Mouse (Mus musculus) cerebellum, adult 2 months (tissue): ENCODE data around the gene Invs. TPM values are rescaled to one million over a fixed set of nuclear protein-coding genes. Genes with fewer than 3 reads are reported as not detected.

Experiments used
- DNase-seq, 2 experiments: peaks; one replicate each; pipeline ENCODE4 v3.0.0; 2021
- H3K27ac ChIP-seq: fragments of 200-500 bp; 2 replicates; pipeline ENCODE4 v1.5.1; 2012; ENCODE audit warnings: low read length, control low read depth, inconsistent platforms; ENCODE audit not compliant: insufficient read depth
- H3K27me3 ChIP-seq: fragments of 200-500 bp; 2 replicates; pipeline ENCODE4 v1.6.1; 2012; ENCODE audit warnings: inconsistent platforms, mild to moderate bottlenecking, low read length, moderate library complexity; ENCODE audit not compliant: control insufficient read depth, insufficient read depth
- H3K4me1 ChIP-seq: fragments of 200-500 bp; 2 replicates; pipeline ENCODE4 v1.6.1; 2011; ENCODE audit warnings: low read length; ENCODE audit not compliant: control insufficient read depth, insufficient read depth
- H3K4me3 ChIP-seq: fragments of 200-500 bp; replicated peaks from 2 replicates; pipeline ENCODE3; 2011; ENCODE audit warnings: mild to moderate bottlenecking, low read depth, low read length, control low read depth; ENCODE audit not compliant: insufficient read depth
- CTCF ChIP-seq: fragments of 200-500 bp; IDR thresholded peaks from 2 replicates; pipeline ENCODE4 v1.5.1; 2011; ENCODE audit warnings: low read depth, mild to moderate bottlenecking, control low read depth, low read length, moderate library complexity, borderline replicate concordance; ENCODE audit not compliant: insufficient read depth
- POLR2A ChIP-seq: fragments of 200-500 bp; IDR thresholded peaks from 2 replicates; pipeline ENCODE4 v1.6.1; 2011; ENCODE audit warnings: low read length, control low read depth, borderline replicate concordance; ENCODE audit not compliant: insufficient read depth
- WGBS: fragments of 180-500 bp; shearing (Covaris S2); methylation state at CpG from one replicate; pipeline ENCODE4 v1.1.7; 2018; 5-methylcytosine and 5-hydroxymethylcytosine counted together
- polyA plus RNA-seq: library from polyadenylated mRNA; depleted of rRNA; stranded (reverse); fragments of >200 nt; gene quantifications from 2 replicates; pipeline ENCODE4 v1.2.3, GENCODE M21; 2012

The Invs gene
- polyA plus RNA-seq, 1 experiment: 7.0 TPM

DNA sequence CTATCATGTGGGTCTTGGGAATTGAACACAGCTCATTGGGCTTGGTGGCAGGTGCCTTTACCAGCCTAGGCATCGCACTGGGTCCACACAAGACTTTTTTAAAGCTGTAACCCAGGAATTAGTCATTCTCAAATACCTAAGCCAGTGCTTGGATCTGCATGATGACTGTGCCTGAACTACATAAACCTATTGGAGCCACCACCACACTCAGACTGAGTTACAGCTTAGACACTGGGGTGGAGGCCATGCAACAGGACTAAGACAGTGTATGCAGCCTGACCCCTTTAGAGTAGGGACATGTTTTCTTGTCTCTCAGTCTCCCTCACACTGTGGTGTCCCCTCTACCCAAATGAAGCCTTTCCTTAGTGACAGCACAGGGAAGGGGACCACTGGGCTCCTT, 143.1 kb downstream of the Invs start:
- H3K27me3 ChIP-seq: no peaks in the 10 kb centered on the region
- WGBS: 100% methylated on average over 1 of the region's 1 CpGs
- DNase-seq: no peak
- no peak overlapping the region for H3K27ac ChIP-seq
- H3K4me1 ChIP-seq: no peaks in the 10 kb centered on the region
- TF ChIP-seq POLR2A: no peak
- no peak for TF ChIP-seq CTCF
- H3K4me3 ChIP-seq: no peak overlapping the region

- DNase-seq: no peak
- Histone ChIP-seq H3K4me1 (no peaks in the 10 kb centered on the region), H3K27ac (no peak overlapping the region), H3K27me3 (no peaks in the 10 kb centered on the region), H3K4me3 (no peak overlapping the region)
- TF ChIP-seq CTCF (no peak), POLR2A (no peak)
- WGBS: 24% methylated on average over 2 of the region's 2 CpGs
These were observed 144.2 kb downstream of the Invs start for GRCm38 (mm10) chr4:48423738-48424137.

DNA sequence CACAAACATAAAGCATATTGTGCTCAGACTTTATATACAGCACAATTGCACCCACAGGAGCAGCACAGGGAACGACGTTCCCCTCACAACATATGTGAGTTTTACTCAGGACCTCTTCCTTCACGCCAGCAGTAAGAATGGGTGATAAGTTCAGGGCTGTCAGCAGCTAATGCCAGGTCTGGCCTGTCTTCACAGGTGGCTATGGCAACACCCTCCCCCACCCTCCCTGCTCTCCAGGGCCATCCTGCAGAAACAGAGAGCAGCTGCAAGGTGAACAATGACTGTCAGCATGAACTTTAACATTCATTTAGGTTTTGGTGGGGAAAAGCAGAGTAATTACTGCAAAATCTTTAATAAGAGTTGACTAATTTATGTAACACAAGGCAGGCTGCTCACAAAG, 147.9 kb downstream of the Invs start:
- H3K27me3 ChIP-seq: no peaks in the 10 kb centered on the region
- no peak for DNase-seq
- no peak for TF ChIP-seq POLR2A
- no peak for TF ChIP-seq CTCF
- H3K4me1 ChIP-seq: no peaks in the 10 kb centered on the region
- no peak overlapping the region for H3K4me3 ChIP-seq
- WGBS: 65% methylated on average over 3 of the region's 3 CpGs
- H3K27ac ChIP-seq: no peak overlapping the region

DNA sequence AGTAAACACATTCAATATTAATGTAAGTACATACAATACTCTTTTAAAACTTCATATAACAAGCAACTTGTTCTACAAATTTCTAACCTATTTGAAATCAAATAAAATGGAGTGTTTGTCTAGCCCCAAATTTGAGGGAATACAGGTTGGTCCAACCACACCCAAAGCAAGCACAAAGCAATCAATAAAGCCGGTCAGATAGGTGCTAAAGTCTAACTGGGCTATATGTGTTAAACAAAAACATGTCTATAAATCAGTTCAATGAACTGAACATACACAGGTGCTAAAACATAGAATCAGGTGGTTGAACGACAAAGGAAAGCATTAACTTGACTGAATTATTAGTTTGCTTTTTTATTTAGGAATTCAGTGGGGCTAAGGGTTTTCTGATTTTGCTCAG, 148.5 kb downstream of the Invs start:
- 95% methylated on average over 2 of the region's 2 CpGs for WGBS
- Histone ChIP-seq H3K27me3 (no peaks in the 10 kb centered on the region), H3K4me1 (no peaks in the 10 kb centered on the region), H3K4me3 (no peak overlapping the region), H3K27ac (no peak overlapping the region)
- TF ChIP-seq POLR2A (no peak), CTCF (no peak)
- no peak for DNase-seq

- 98% methylated on average over 2 of the region's 2 CpGs for WGBS
- Histone ChIP-seq H3K4me3 (no peak overlapping the region), H3K4me1 (no peaks in the 10 kb centered on the region), H3K27me3 (no peaks in the 10 kb centered on the region), H3K27ac (no peak overlapping the region)
- no peak for TF ChIP-seq POLR2A
- TF ChIP-seq CTCF: no peak
- DNase-seq: no peak
These were observed 174.7 kb downstream of the Invs start for GRCm38 (mm10) chr4:48454106-48454773.

- Histone ChIP-seq H3K27me3 (no peaks in the 10 kb centered on the region), H3K4me1 (no peaks in the 10 kb centered on the region), H3K27ac (no peak overlapping the region), H3K4me3 (no peak overlapping the region)
- TF ChIP-seq CTCF (no peak), POLR2A (no peak)
- DNase-seq: no peak
- 95% methylated on average over 6 of the region's 6 CpGs for WGBS
These were observed 178.9 kb downstream of the Invs start for GRCm38 (mm10) chr4:48458436-48458835.

GRCm38 (mm10) chr4:48461060-48461459, 181.5 kb downstream of the Invs start:
- no peak overlapping the region for H3K4me3 ChIP-seq
- TF ChIP-seq POLR2A (no peak), CTCF (no peak)
- WGBS: 84% methylated on average over 1 of the region's 1 CpGs
- no peaks in the 10 kb centered on the region for H3K4me1 ChIP-seq
- H3K27me3 ChIP-seq: no peaks in the 10 kb centered on the region
- no peak for DNase-seq
- H3K27ac ChIP-seq: no peak overlapping the region

- TF ChIP-seq CTCF (no peak), POLR2A (no peak)
- Histone ChIP-seq H3K27ac (no peak overlapping the region), H3K27me3 (no peaks in the 10 kb centered on the region), H3K4me3 (no peak overlapping the region), H3K4me1 (no peaks in the 10 kb centered on the region)
- no peak for DNase-seq
- 37% methylated on average over 1 of the region's 1 CpGs for WGBS
These were observed 191.4 kb downstream of the Invs start for GRCm38 (mm10) chr4:48470977-48471376.
